Mouse (Mus musculus): ENCODE measurements around the gene Tbk1.

GRCm38 (mm10) chr10:121501160-121501559, 85.4 kb downstream of the Tbk1 start:
- TF ChIP-seq CTCF (IDR thresholded peaks at IDR 0.05; ENCODE audit: low read depth, low read length) (no peak), POLR2A (IDR thresholded peaks at IDR 0.05; ENCODE audit: borderline replicate concordance, low read depth, low read length) (no peak)

All from bone marrow macrophage, adult 2 months (primary cell).